Mouse (Mus musculus): Measurements from ENCODE around the gene Rad54l. TPM values are rescaled to one million over a fixed set of nuclear protein-coding genes. Genes with fewer than 3 reads are reported as not detected.
A peak's percentile ranks its signal among the peaks of the same experiment; 100 is the strongest.

Rad54l gene
- polyA plus RNA-seq, 1 experiment from 2014 or later, result 34.7 TPM

DNA sequence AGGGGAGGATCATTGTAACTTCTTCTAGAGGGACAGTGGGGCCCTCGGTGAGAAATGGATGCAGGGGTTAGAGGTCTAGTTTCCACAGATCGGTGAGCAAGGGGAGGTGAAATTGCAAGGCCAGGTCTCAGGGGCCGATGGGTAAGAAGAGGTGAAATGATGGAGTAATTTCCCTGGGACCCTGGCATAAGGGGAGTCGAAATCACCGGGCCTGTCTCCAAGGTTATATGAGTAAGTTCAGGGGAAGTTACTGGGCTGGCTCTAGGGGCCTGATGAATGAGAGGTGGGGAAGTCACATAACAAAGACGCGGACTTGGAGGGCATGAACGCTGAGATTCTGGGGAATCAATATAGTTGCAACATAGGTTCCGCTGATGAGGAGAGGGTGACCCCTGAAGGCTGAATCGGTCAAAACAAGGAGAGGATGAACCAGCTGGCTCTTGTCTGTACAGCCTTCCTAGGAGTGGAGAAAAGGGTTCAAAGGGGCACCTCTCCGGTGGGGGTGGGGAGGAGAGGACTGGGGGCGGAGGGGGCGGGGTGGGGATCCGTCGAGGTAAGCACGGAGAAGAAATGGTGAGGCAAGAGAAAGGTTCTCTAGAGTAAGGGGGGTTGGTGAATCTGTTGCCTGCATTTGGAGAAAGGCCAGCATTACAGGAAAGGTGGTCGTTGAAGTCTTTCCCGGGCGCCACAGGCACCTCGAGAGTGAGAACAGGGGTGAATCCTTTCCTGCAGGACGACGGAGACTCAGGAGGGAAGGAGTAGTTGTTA is 70.8 kb downstream of the Rad54l start:
- peak overlapping the region; percentile 73 for H3K9ac ChIP-seq (replicated peaks; ENCODE audit: low read length)
- peak; percentile 64 for ATAC-seq (ENCODE audit: low FRiP score, low TSS enrichment)
- H3K9me3 ChIP-seq (ENCODE audit: low read length), result no peaks in the 10 kb centered on the region
- peak overlapping the region; percentile 96 for H3K4me2 ChIP-seq (replicated peaks; ENCODE audit: low read depth, low read length)
- 3% methylated on average over 22 of the region's 22 CpGs for WGBS
- peak overlapping the region; percentile 75 for H3K4me3 ChIP-seq (ENCODE audit: low read length)
- peak overlapping the region; percentile 96 for H3K27ac ChIP-seq (ENCODE audit: low read length)
- peaks cover 11% of the 10 kb centered on the region for H3K4me1 ChIP-seq (ENCODE audit: insufficient read depth, low read length)
- no peaks in the 10 kb centered on the region for H3K36me3 ChIP-seq (ENCODE audit: insufficient read depth, low read length)
- H3K27me3 ChIP-seq (ENCODE audit: insufficient read depth, low read length), result no peaks in the 10 kb centered on the region

DNA sequence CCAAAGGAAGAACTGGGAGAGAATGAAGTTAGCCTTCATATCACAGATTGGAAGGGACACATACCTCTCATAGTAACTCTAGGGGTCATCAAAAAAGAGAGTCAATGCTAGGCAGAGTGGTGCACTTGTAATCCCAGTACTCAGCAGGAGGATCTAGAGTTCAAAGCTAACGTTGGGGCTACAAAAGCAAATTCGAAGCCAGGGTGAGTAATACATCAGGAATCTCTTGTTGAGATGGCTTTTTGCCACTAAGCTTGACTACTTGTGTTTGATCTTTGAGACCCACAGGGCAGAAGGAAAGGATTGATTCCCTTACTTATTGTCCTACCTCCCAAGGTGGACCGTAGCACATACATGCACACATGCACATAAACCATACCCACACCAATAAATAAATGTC is 74.3 kb downstream of the Rad54l start:
- Histone ChIP-seq H3K27ac (ENCODE audit: low read length) (no peak overlapping the region), H3K9me3 (ENCODE audit: low read length) (no peaks in the 10 kb centered on the region), H3K27me3 (ENCODE audit: insufficient read depth, low read length) (no peaks in the 10 kb centered on the region), H3K4me2 (replicated peaks; ENCODE audit: low read depth, low read length) (no peak overlapping the region), H3K4me1 (ENCODE audit: insufficient read depth, low read length) (peaks cover 9% of the 10 kb centered on the region), H3K36me3 (ENCODE audit: insufficient read depth, low read length) (0 out of 2 replicates have a peak, but pooled peaks cover 4% of the 10 kb centered on the region), H3K9ac (replicated peaks; ENCODE audit: low read length) (no peak overlapping the region), H3K4me3 (ENCODE audit: low read length) (no peak overlapping the region)
- no peak for ATAC-seq (ENCODE audit: low FRiP score, low TSS enrichment)
- WGBS, result 85% methylated on average over 3 of the region's 3 CpGs

DNA sequence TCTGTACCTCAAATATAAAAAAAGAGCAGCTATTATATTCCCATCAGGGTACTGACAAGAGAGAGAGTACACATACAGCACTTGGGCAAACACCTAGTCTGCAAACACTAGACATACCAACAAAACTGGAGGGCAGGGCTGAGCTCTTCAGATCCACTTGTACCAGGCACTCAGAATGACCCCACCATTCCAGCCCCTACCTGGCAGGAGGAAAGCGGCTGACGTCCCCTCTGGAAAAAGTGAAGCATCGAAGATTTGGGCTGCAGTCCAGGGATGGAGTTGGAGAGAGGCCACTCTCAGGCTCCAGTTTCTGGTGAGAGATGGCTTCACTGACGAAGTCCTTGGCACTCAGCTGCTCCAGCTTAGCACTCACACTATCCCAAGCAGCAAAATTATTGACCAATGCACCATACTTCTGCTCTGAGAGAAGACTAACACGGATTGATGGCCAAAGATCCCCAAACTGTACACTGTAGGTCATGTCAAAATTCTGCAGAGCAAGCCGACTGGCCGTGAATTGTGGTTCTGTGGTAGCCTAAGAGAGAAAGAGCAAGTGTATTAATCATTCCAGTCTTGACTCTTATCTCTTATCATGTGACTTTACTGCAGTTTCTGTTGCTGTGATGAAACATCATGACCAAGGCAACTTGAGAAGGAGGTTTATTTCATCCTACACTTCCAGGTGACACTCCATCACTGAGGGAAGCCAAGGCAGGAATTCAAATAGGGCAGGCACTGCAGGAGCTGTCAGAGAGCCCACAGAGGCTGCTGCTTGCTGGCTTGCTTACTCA is 75.2 kb downstream of the Rad54l start:
- no peaks in the 10 kb centered on the region for H3K27me3 ChIP-seq (ENCODE audit: insufficient read depth, low read length)
- H3K9ac ChIP-seq (replicated peaks; ENCODE audit: low read length), result no peak overlapping the region
- H3K4me2 ChIP-seq (replicated peaks; ENCODE audit: low read depth, low read length), result no peak overlapping the region
- no peak overlapping the region for H3K27ac ChIP-seq (ENCODE audit: low read length)
- 77% methylated on average over 7 of the region's 7 CpGs for WGBS
- H3K9me3 ChIP-seq (ENCODE audit: low read length), result no peaks in the 10 kb centered on the region
- peaks cover 7% of the 10 kb centered on the region for H3K4me1 ChIP-seq (ENCODE audit: insufficient read depth, low read length)
- H3K4me3 ChIP-seq (ENCODE audit: low read length), result no peak overlapping the region
- H3K36me3 ChIP-seq (ENCODE audit: insufficient read depth, low read length), result 0 out of 2 replicates have a peak, but pooled peaks cover 7% of the 10 kb centered on the region
- ATAC-seq (ENCODE audit: low FRiP score, low TSS enrichment), result no peak

DNA sequence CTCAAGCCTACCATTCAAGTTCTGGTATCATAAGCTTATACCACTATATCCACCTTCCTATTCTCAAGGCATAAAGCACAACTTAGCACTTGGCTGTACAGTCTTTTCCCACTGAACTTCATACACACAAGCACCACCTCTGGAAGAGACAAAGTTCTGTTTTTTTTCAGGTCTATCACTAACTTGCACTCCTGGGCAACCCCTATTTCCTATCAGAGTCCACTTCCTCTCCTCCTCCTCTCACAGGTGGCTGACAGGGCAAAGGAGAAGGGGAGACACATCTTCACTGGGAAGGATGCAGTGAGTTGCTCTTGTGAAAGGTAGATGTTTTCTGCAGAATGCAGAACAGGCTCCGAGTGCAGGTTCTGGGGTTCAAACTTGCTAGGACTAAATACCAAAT is 75.8 kb downstream of the Rad54l start:
- WGBS, result 85% methylated on average over 1 of the region's 1 CpGs
- no peak for ATAC-seq (ENCODE audit: low FRiP score, low TSS enrichment)
- Histone ChIP-seq H3K27me3 (ENCODE audit: insufficient read depth, low read length) (no peaks in the 10 kb centered on the region), H3K4me2 (replicated peaks; ENCODE audit: low read depth, low read length) (no peak overlapping the region), H3K9me3 (ENCODE audit: low read length) (no peaks in the 10 kb centered on the region), H3K4me1 (ENCODE audit: insufficient read depth, low read length) (peaks cover 4% of the 10 kb centered on the region), H3K9ac (replicated peaks; ENCODE audit: low read length) (no peak overlapping the region), H3K4me3 (ENCODE audit: low read length) (no peak overlapping the region), H3K27ac (ENCODE audit: low read length) (no peak overlapping the region), H3K36me3 (ENCODE audit: insufficient read depth, low read length) (peaks cover 11% of the 10 kb centered on the region; the same call in 1 of the 2 replicates)

DNA sequence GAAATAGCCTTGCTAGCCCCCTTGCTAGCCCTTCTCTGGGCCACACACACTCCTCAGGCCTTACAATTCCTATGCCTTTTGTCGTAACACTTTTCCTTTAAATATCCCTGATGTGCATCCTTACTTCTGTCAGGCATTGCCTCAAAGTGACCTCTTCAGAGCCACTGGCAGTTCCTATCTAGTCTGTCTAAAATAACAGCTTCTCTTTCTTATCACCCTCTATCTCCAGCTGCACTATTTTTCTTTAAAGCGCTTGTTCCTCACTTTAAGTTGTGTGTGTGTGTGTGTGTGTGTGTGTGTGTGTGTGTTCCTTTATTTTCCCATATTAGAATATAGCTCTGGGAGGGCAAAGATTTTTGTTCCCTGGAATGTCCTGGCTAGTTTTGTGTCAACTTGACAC is 76.9 kb downstream of the Rad54l start:
- H3K9me3 ChIP-seq (ENCODE audit: low read length), result no peaks in the 10 kb centered on the region
- H3K27ac ChIP-seq (ENCODE audit: low read length), result no peak overlapping the region
- no peak overlapping the region for H3K4me3 ChIP-seq (ENCODE audit: low read length)
- no peak overlapping the region for H3K4me2 ChIP-seq (replicated peaks; ENCODE audit: low read depth, low read length)
- H3K9ac ChIP-seq (replicated peaks; ENCODE audit: low read length), result no peak overlapping the region
- 89% methylated on average over 2 of the region's 2 CpGs for WGBS
- no peaks in the 10 kb centered on the region for H3K4me1 ChIP-seq (ENCODE audit: insufficient read depth, low read length)
- H3K27me3 ChIP-seq (ENCODE audit: insufficient read depth, low read length), result no peaks in the 10 kb centered on the region
- no peak for ATAC-seq (ENCODE audit: low FRiP score, low TSS enrichment)
- H3K36me3 ChIP-seq (ENCODE audit: insufficient read depth, low read length), result peaks cover 18% of the 10 kb centered on the region

Other genes starting within 250 kb of the Rad54l start
- 0.07 TPM in 1 of 2 replicates, not detected in the other for gene Kncn, start 239.3 kb downstream of the Rad54l start, polyA plus RNA-seq (2015; fragmentation: Nextera tagmentation; extraction: Ambion mirVana)
- gene 6430628N08Rik, start 233.0 kb downstream of the Rad54l start, polyA plus RNA-seq (2015; fragmentation: Nextera tagmentation; extraction: Ambion mirVana), result 0.10 TPM in 1 of 2 replicates, not detected in the other
- gene Dmbx1, start 183.8 kb downstream of the Rad54l start, polyA plus RNA-seq (2015; fragmentation: Nextera tagmentation; extraction: Ambion mirVana), result not detected in 2 replicates
- 13.7 and 15.3 TPM in 2 replicates for gene Faah, start 105.8 kb downstream of the Rad54l start, polyA plus RNA-seq (2015; fragmentation: Nextera tagmentation; extraction: Ambion mirVana)
- gene Nsun4, start 69.8 kb downstream of the Rad54l start, polyA plus RNA-seq (2015; fragmentation: Nextera tagmentation; extraction: Ambion mirVana), result 21.2 and 22.8 TPM in 2 replicates
- gene Uqcrh, start 48.6 kb downstream of the Rad54l start, polyA plus RNA-seq (2015; fragmentation: Nextera tagmentation; extraction: Ambion mirVana), result 505 and 583 TPM in 2 replicates
- 87.9 and 88.0 TPM in 2 replicates for gene Lrrc41, start 48.4 kb downstream of the Rad54l start, polyA plus RNA-seq (2015; fragmentation: Nextera tagmentation; extraction: Ambion mirVana)
- 59.2 and 65.5 TPM in 2 replicates for gene Pomgnt1, start 150 bp upstream of the Rad54l start, polyA plus RNA-seq (2015; fragmentation: Nextera tagmentation; extraction: Ambion mirVana)
- gene Lurap1, start 27.6 kb upstream of the Rad54l start, polyA plus RNA-seq (2015; fragmentation: Nextera tagmentation; extraction: Ambion mirVana), result 3.8 and 3.9 TPM in 2 replicates
- gene Tspan1, start 43.9 kb upstream of the Rad54l start, polyA plus RNA-seq (2015; fragmentation: Nextera tagmentation; extraction: Ambion mirVana), result 2.8 and 4.8 TPM in 2 replicates
- not detected in 2 replicates for gene 1700042G07Rik, start 49.7 kb upstream of the Rad54l start, polyA plus RNA-seq (2015; fragmentation: Nextera tagmentation; extraction: Ambion mirVana)
- gene Gm49337, start 49.7 kb upstream of the Rad54l start, polyA plus RNA-seq (2015; fragmentation: Nextera tagmentation; extraction: Ambion mirVana), result not detected in 2 replicates
- 21.9 and 22.2 TPM in 2 replicates for gene Pik3r3, start 97.9 kb upstream of the Rad54l start, polyA plus RNA-seq (2015; fragmentation: Nextera tagmentation; extraction: Ambion mirVana)